Mouse (Mus musculus) telencephalon, adult 2 months (tissue): ENCODE measurements around the gene Gtpbp3.
A peak's percentile ranks its signal among the peaks of the same experiment; 100 is the strongest.
"Not testable (repeated sequence)": the region's sequence is repeated elsewhere in the genome, so short reads cannot be mapped to it uniquely, and the experiment has no call there.

ENCODE experiments used
- DNase-seq: peaks from one replicate; pipeline ENCODE4 v3.0.0-alpha.2; 2011; ENCODE audit warnings: low read depth, low spot score

Gtpbp3 gene

GRCm38 (mm10) chr8:71497077-71497645, 9.3 kb downstream of the Gtpbp3 start:
- DNase-seq, result no peak

GRCm38 (mm10) chr8:71497881-71498501, 10.1 kb downstream of the Gtpbp3 start:
- DNase-seq, result no peak

- no peak for DNase-seq
Measured at GRCm38 (mm10) chr8:71498816-71499690, 11.2 kb downstream of the Gtpbp3 start.

GRCm38 (mm10) chr8:71504349-71504748, 16.4 kb downstream of the Gtpbp3 start:
- DNase-seq, result no peak

GRCm38 (mm10) chr8:71505326-71505725, 17.4 kb downstream of the Gtpbp3 start:
- no peak for DNase-seq

- DNase-seq, result no peak
Measured at GRCm38 (mm10) chr8:71505979-71506378, 18.1 kb downstream of the Gtpbp3 start.

GRCm38 (mm10) chr8:71507589-71508104, 19.7 kb downstream of the Gtpbp3 start:
- peak; percentile 80 for DNase-seq

GRCm38 (mm10) chr8:71509316-71509715, 21.4 kb downstream of the Gtpbp3 start:
- DNase-seq, result no peak

- no peak for DNase-seq
Measured at GRCm38 (mm10) chr8:71511644-71512043, 23.7 kb downstream of the Gtpbp3 start, which contains the start of gene Plvap. TSS of gene Plvap (minus strand) at chr8:71511752.

GRCm38 (mm10) chr8:71513018-71513754, 25.3 kb downstream of the Gtpbp3 start:
- no peak for DNase-seq

- DNase-seq, result no peak
Measured at GRCm38 (mm10) chr8:71515043-71515442, 27.1 kb downstream of the Gtpbp3 start.

GRCm38 (mm10) chr8:71516786-71517185, 28.9 kb downstream of the Gtpbp3 start:
- no peak for DNase-seq

GRCm38 (mm10) chr8:71519037-71519825, 31.3 kb downstream of the Gtpbp3 start:
- DNase-seq, result not testable (repeated sequence)

- DNase-seq, result peak; percentile 79
Measured at GRCm38 (mm10) chr8:71521634-71522033, 33.7 kb downstream of the Gtpbp3 start.

GRCm38 (mm10) chr8:71525226-71526050, 37.5 kb downstream of the Gtpbp3 start, which contains the start of gene Ccdc194:
TSS of gene Ccdc194 (minus strand) at chr8:71525711.
- DNase-seq, result no peak

- no peak for DNase-seq
Measured at GRCm38 (mm10) chr8:71526272-71526671, 38.4 kb downstream of the Gtpbp3 start.

- DNase-seq, result no peak
Measured at GRCm38 (mm10) chr8:71527162-71527870, 39.4 kb downstream of the Gtpbp3 start.

- DNase-seq, result no peak
Measured at GRCm38 (mm10) chr8:71528362-71529073, 40.6 kb downstream of the Gtpbp3 start.
